Mouse (Mus musculus) yolk sac, embryonic 10.5 days (tissue): ENCODE results near the gene Bag2.
A peak's percentile ranks its signal among the peaks of the same experiment; 100 is the strongest.

ENCODE experiments used
- DNase-seq: peaks from one replicate; pipeline ENCODE4 v3.0.0-alpha.2; 2017; ENCODE audit warnings: low spot score

Gene Bag2

GRCm38 (mm10) chr1:33757491-33758041, at the start of gene Bag2:
Bag2 (minus strand) TSS chr1:33757795.
- peak; percentile 83 for DNase-seq

- DNase-seq: no peak
These were observed 45.7 kb upstream of the Bag2 start for GRCm38 (mm10) chr1:33803323-33803722.

GRCm38 (mm10) chr1:33799620-33800019, 42.0 kb upstream of the Bag2 start:
- DNase-seq: no peak

- no peak for DNase-seq
These were observed 30.9 kb upstream of the Bag2 start for GRCm38 (mm10) chr1:33788493-33788892.

- DNase-seq: no peak
These were observed 30.5 kb upstream of the Bag2 start for GRCm38 (mm10) chr1:33788072-33788471.

- no peak for DNase-seq
These were observed 27.0 kb upstream of the Bag2 start for GRCm38 (mm10) chr1:33784561-33784960.

- DNase-seq: no peak
These were observed 18.6 kb upstream of the Bag2 start for GRCm38 (mm10) chr1:33776175-33776611.

- no peak for DNase-seq
These were observed 14.5 kb upstream of the Bag2 start for GRCm38 (mm10) chr1:33772106-33772505.

GRCm38 (mm10) chr1:33771621-33772020, 14.0 kb upstream of the Bag2 start:
- DNase-seq: no peak

GRCm38 (mm10) chr1:33768827-33769226, 11.2 kb upstream of the Bag2 start:
- DNase-seq: no peak

GRCm38 (mm10) chr1:33768091-33768787, 10.6 kb upstream of the Bag2 start:
- no peak for DNase-seq

- DNase-seq: no peak
These were observed 9.2 kb upstream of the Bag2 start for GRCm38 (mm10) chr1:33766520-33767508.

- no peak for DNase-seq
These were observed 8.0 kb upstream of the Bag2 start for GRCm38 (mm10) chr1:33765468-33766080.

- DNase-seq: no peak
These were observed 6.2 kb upstream of the Bag2 start for GRCm38 (mm10) chr1:33763826-33764225.

GRCm38 (mm10) chr1:33758488-33758887, 893 bp upstream of the Bag2 start:
- DNase-seq: no peak

GRCm38 (mm10) chr1:33757033-33757413, 572 bp downstream of the Bag2 start:
- DNase-seq: peak; percentile 41

- peak; percentile 52 for DNase-seq
These were observed 1.1 kb downstream of the Bag2 start for GRCm38 (mm10) chr1:33756258-33757032.

- peak; percentile 23 for DNase-seq
These were observed 1.8 kb downstream of the Bag2 start for GRCm38 (mm10) chr1:33755799-33756198.

- peak; percentile 84 for DNase-seq
These were observed 2.4 kb downstream of the Bag2 start for GRCm38 (mm10) chr1:33754965-33755735.

GRCm38 (mm10) chr1:33754089-33754488, 3.5 kb downstream of the Bag2 start:
- peak; percentile 84 for DNase-seq

- DNase-seq: no peak
These were observed 6.3 kb downstream of the Bag2 start for GRCm38 (mm10) chr1:33751283-33751682.
